ENCODE assay signal across 11 mouse cellular contexts in the genomic region with DNA sequence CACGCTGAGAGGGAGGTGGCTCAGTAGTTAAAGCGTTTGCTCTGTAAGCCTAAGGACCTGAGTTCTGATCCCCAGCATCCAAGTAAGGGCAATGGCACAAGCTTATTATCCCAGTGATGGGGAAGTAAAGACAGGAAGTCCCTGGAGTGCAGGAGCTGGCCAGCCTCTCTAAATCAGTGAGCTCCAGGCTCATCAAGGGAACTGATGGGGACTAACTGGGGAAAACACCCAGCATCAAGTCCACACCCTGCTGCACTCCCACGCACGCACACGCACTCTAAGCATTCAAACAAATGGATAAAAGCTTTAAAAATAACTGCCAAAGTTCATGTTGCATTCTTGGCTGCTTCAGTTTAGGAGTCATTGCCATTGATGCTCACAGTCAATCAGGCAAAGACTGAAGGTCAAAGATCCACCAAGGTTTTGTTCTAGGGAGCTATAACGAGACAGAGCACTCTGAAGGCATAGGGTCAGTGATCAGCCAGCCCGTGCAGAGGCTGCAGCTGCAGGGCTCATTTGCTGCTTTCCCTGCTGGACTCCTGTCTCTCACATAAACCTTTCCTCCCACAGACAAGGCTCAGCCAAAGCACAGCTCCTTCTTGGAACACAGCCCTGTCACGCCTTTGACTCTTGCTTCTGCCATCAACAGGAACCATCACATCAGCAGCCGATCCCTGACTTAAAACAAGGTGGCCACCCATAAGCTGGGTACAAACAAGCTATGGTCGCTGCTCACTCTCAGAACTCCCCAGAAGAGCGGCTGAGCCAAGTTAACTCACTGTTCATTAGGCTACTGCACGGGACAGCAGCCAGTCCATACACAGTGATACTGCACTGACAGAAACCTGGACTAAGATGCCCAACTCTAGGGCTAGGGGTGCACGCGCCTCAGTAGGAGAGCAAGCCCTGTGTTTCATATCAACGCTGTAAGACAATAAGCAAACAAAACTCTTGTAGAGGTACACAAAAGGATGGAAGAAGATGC.
DNase-seq lines count a peak whose midpoint lies in the region; ATAC-seq and TF ChIP-seq lines count a peak whose summit lies in the region.
"Had no signal": no experiment of that assay in that cellular context is flagged by ENCODE, and none has a peak within 500 bp of the region (broad histone marks: within the 10 kb centered on the region; RNA-seq: fewer than 3 reads in every experiment).

No protein-coding gene starts in this region.

- peak; percentile 28; the same call in 1 of the 2 replicates for ATAC-seq in limb, embryonic 13.5 days (ENCODE audit: low FRiP score, low read depth)
- ATAC-seq in hindbrain, embryonic 16.5 days: no peak

- peaks cover 15% of the 10 kb centered on the region for H3K36me3 ChIP-seq in limb, embryonic 13.5 days
- H3K36me3 ChIP-seq in limb, embryonic 10.5 days: peaks cover 11% of the 10 kb centered on the region
- no peaks in the 10 kb centered on the region for H3K36me3 ChIP-seq in kidney, adult 2 months (ENCODE audit: control insufficient read depth, insufficient read depth, low read length)
- H3K36me3 ChIP-seq in hindbrain, embryonic 16.5 days (ENCODE audit: control insufficient read depth, insufficient read depth, low read length): no peaks in the 10 kb centered on the region

- TF ChIP-seq CTCF in kidney, adult 2 months (conservative IDR thresholded peaks at IDR 0.05; ENCODE audit: insufficient read depth, insufficient read length, low read depth, low read length): no peak

- WGBS in limb, embryonic 13.5 days: 75% methylated on average over 15 of the region's 15 CpGs
- 85% methylated on average over 15 of the region's 15 CpGs for WGBS in limb, embryonic 10.5 days
- WGBS in kidney, adult 2 months: 57% methylated on average over 15 of the region's 15 CpGs
- 69% methylated on average over 15 of the region's 15 CpGs for WGBS in hindbrain, embryonic 16.5 days

- H3K27me3 ChIP-seq in limb, embryonic 13.5 days: no peaks in the 10 kb centered on the region
- no peaks in the 10 kb centered on the region for H3K27me3 ChIP-seq in limb, embryonic 10.5 days (ENCODE audit: low read depth, poor library complexity, severe bottlenecking)
- no peaks in the 10 kb centered on the region for H3K27me3 ChIP-seq in kidney, adult 2 months (replicated peaks; ENCODE audit: control insufficient read depth, insufficient read depth, low read length)
- H3K27me3 ChIP-seq in hindbrain, embryonic 16.5 days (replicated peaks; ENCODE audit: control insufficient read depth, insufficient read depth, low read length): no peaks in the 10 kb centered on the region; the same call in 1 of the 2 replicates

- no peak overlapping the region for H3K27ac ChIP-seq in limb, embryonic 13.5 days
- H3K27ac ChIP-seq in limb, embryonic 10.5 days: no peak overlapping the region
- H3K27ac ChIP-seq in kidney, adult 2 months (ENCODE audit: insufficient read depth, low read depth, low read length): no peak overlapping the region
- no peak overlapping the region for H3K27ac ChIP-seq in hindbrain, embryonic 16.5 days (ENCODE audit: low read depth, low read length)
- H3K27ac ChIP-seq: left cerebral cortex, adult 2 months had no signal

- no peak overlapping the region for H3K9ac ChIP-seq in limb, embryonic 13.5 days
- no peak overlapping the region for H3K9ac ChIP-seq in hindbrain, embryonic 16.5 days (ENCODE audit: low read depth, low read length)

- H3K4me1 ChIP-seq in limb, embryonic 13.5 days: no peaks in the 10 kb centered on the region
- H3K4me1 ChIP-seq in limb, embryonic 10.5 days: peaks cover 10% of the 10 kb centered on the region
- H3K4me1 ChIP-seq in kidney, adult 2 months (ENCODE audit: control insufficient read depth, insufficient read depth, low read length): 0 out of 2 replicates have a peak, but pooled peaks cover 2% of the 10 kb centered on the region
- H3K4me1 ChIP-seq in hindbrain, embryonic 16.5 days (ENCODE audit: control insufficient read depth, insufficient read depth, low read depth, low read length): peaks cover 2% of the 10 kb centered on the region

- DNase-seq in limb, embryonic 10.5 days (ENCODE audit: low spot score): no peak
- DNase-seq in fibroblast of lung, adult 2 months (ENCODE audit: low read depth): peak; percentile 17
- DNase-seq in kidney, adult 2 months: peak; percentile 43
- peak; percentile 15 for DNase-seq in ovary, postnatal 10 days (ENCODE audit: low spot score)
- no peak for DNase-seq in right cerebral cortex, adult 18-20 months
- no peak for DNase-seq in T-cell, adult 2 months (ENCODE audit: low spot score)
- DNase-seq: midbrain, embryonic 14.5 days had no signal

- H3K9me3 ChIP-seq in limb, embryonic 13.5 days: no peaks in the 10 kb centered on the region
- no peaks in the 10 kb centered on the region for H3K9me3 ChIP-seq in limb, embryonic 10.5 days (replicated peaks)
- H3K9me3 ChIP-seq in hindbrain, embryonic 16.5 days (ENCODE audit: control insufficient read depth, low read length): no peaks in the 10 kb centered on the region

- no peak overlapping the region for H3K4me2 ChIP-seq in limb, embryonic 13.5 days (replicated peaks)
- H3K4me2 ChIP-seq in hindbrain, embryonic 16.5 days (ENCODE audit: low read length): no peak overlapping the region

- no peak for TF ChIP-seq POLR2A in kidney, adult 2 months (IDR thresholded peaks at IDR 0.05; ENCODE audit: low read depth, low read length)

- H3K4me3 ChIP-seq in limb, embryonic 13.5 days: no peak overlapping the region
- no peak overlapping the region for H3K4me3 ChIP-seq in limb, embryonic 10.5 days
- no peak overlapping the region for H3K4me3 ChIP-seq in kidney, adult 2 months (ENCODE audit: insufficient read depth, low read depth, low read length)
- H3K4me3 ChIP-seq in hindbrain, embryonic 16.5 days (ENCODE audit: low read length): no peak overlapping the region
- H3K4me3 ChIP-seq: erythroblast, embryonic 14.5 days; left cerebral cortex, adult 2 months had no signal

Comparison
In these comparisons a context has a peak if more than half of its experiments do, and no peak if none do; other contexts are left out.
1. DNase-seq: peak in fibroblast of lung, adult 2 months (single experiment), kidney, adult 2 months (single experiment) and ovary, postnatal 10 days (single experiment); none in limb, embryonic 10.5 days (single experiment), right cerebral cortex, adult 18-20 months (single experiment) and T-cell, adult 2 months (single experiment).